In the genomic region with DNA sequence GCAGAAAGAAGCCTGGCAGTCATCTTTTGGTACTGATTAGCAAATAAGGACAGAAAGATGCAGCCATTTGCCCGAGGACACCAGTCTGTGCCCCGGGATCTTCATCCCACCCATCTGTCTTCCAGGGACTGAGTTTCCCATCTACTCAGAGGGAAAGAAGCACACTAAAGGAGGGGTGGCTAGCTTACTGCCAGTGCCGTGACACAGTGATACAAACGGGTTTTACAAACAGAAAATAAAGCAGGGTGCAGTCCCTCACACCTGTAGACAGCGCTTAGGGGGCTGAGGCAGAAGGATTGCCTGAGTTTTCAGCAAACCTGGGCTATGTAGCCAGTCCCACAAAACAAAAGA, we compare ENCODE assay signal across 7 mouse cellular contexts. TPM values are rescaled to one million over a fixed set of nuclear protein-coding genes. Genes with fewer than 3 reads are reported as not detected.
DNase-seq lines count a peak whose midpoint lies in the region; ATAC-seq lines count a peak whose summit lies in the region.

No protein-coding gene starts in this region.

- H3K36me3 ChIP-seq in megakaryocyte, embryonic 14.5 days (replicated peaks; ENCODE audit: low read length): peaks cover 25% of the 10 kb centered on the region
- peaks cover 24% of the 10 kb centered on the region for H3K36me3 ChIP-seq in forebrain, embryonic 13.5 days (ENCODE audit: poor library complexity, severe bottlenecking)
- H3K36me3 ChIP-seq in liver, embryonic 12.5 days: peaks cover 25% of the 10 kb centered on the region

- H3K4me3 ChIP-seq in megakaryocyte, embryonic 14.5 days (replicated peaks): peak overlapping the region; percentile 99
- peak overlapping the region; percentile 66 for H3K4me3 ChIP-seq in forebrain, embryonic 13.5 days
- H3K4me3 ChIP-seq in liver, embryonic 12.5 days: peak overlapping the region; percentile 86

- ATAC-seq in megakaryocyte, adult 5-6 weeks (ENCODE audit: poor library complexity, severe bottlenecking): no peak; the same call in 1 of the 2 replicates
- ATAC-seq in forebrain, embryonic 13.5 days: peak; percentile 34; the same call in 1 of the 2 replicates
- ATAC-seq in liver, embryonic 12.5 days: peak; percentile 20; the same call in 1 of the 2 replicates

- intact Hi-C loops in left cerebral cortex, postnatal 25 days (cut with DNase I): loop anchor here (10.0 kb wide), 1 partner anchor 409 kb away; no protein-coding TSS in a partner anchor

- H3K9ac ChIP-seq in forebrain, embryonic 13.5 days: 0 out of 2 replicates have a peak overlapping the region, but pooled peaks have one; percentile 26
- peak overlapping the region; percentile 59 for H3K9ac ChIP-seq in liver, embryonic 12.5 days

- H3K4me2 ChIP-seq in forebrain, embryonic 13.5 days: peak overlapping the region; percentile 93
- peak overlapping the region; percentile 96 for H3K4me2 ChIP-seq in liver, embryonic 12.5 days

- no peak for DNase-seq in adrenal gland, adult 18-20 months (ENCODE audit: low spot score in 2 of 2)
- DNase-seq in left cerebral cortex, postnatal 25 days (ENCODE audit: low spot score in 2 of 2): no peak
- no peak for DNase-seq in frontal cortex, postnatal 25 days (ENCODE audit: low spot score in 2 of 2)

- 7% methylated on average over 5 of the region's 5 CpGs for WGBS in forebrain, embryonic 13.5 days
- 9% methylated on average over 5 of the region's 5 CpGs for WGBS in liver, embryonic 12.5 days (ENCODE audit: insufficient replicate concordance)

- no peaks in the 10 kb centered on the region for H3K9me3 ChIP-seq in megakaryocyte, embryonic 14.5 days
- no peaks in the 10 kb centered on the region for H3K9me3 ChIP-seq in forebrain, embryonic 13.5 days (replicated peaks)
- H3K9me3 ChIP-seq in liver, embryonic 12.5 days (replicated peaks): no peaks in the 10 kb centered on the region

- no peak overlapping the region for H3K27ac ChIP-seq in forebrain, embryonic 13.5 days
- H3K27ac ChIP-seq in liver, embryonic 12.5 days: peak overlapping the region; percentile 66

- peaks cover 54% of the 10 kb centered on the region for H3K4me1 ChIP-seq in megakaryocyte, embryonic 14.5 days
- peaks cover 14% of the 10 kb centered on the region for H3K4me1 ChIP-seq in forebrain, embryonic 13.5 days
- peaks cover 39% of the 10 kb centered on the region for H3K4me1 ChIP-seq in liver, embryonic 12.5 days

- H3K27me3 ChIP-seq in megakaryocyte, embryonic 14.5 days (replicated peaks): peaks cover 7% of the 10 kb centered on the region
- 0 out of 2 replicates have a peak, but pooled peaks cover 4% of the 10 kb centered on the region for H3K27me3 ChIP-seq in forebrain, embryonic 13.5 days
- H3K27me3 ChIP-seq in liver, embryonic 12.5 days (replicated peaks): peaks cover 10% of the 10 kb centered on the region; the same call in 1 of the 2 replicates

RNA-seq across cellular contexts. Expression of gene Cox19, which starts 5.9 kb away (rescaled TPM):
- 51.4 and 67.9 TPM in 2 replicates for polyA plus RNA-seq in megakaryocyte, embryonic 14.5 days (2012; ENCODE audit: insufficient read depth, low replicate concordance)
- 35.6 and 42.6 TPM in 2 replicates for total RNA-seq in megakaryocyte, adult 5-6 weeks (2015)
- 20.0 and 24.6 TPM in 2 replicates for total RNA-seq in megakaryocyte, adult 5-6 weeks (2017)
- polyA plus RNA-seq in forebrain, embryonic 13.5 days (2015; fragmentation: Nextera tagmentation; extraction: Ambion mirVana): 111 and 117 TPM in 2 replicates
- polyA plus RNA-seq in liver, embryonic 12.5 days (2016; fragmentation: Nextera tagmentation; extraction: Ambion mirVana): 72.3 and 73.8 TPM in 2 replicates
- total RNA-seq in adrenal gland, adult 18-20 months (2021): 100 to 1,000 TPM in 1 of 2 experiments, 10 to 100 TPM in 1; 75.7 to 130 TPM
- 10 to 100 TPM; 65.6 to 70.7 TPM for total RNA-seq in left cerebral cortex, postnatal 25 days (2021)

RNA-seq across cellular contexts. Expression of gene Cyp2w1, which starts 7.1 kb away (rescaled TPM):
- polyA plus RNA-seq in megakaryocyte, embryonic 14.5 days (2012; ENCODE audit: insufficient read depth, low replicate concordance): not detected in 2 replicates
- not detected in 2 replicates for total RNA-seq in megakaryocyte, adult 5-6 weeks (2015)
- total RNA-seq in megakaryocyte, adult 5-6 weeks (2017): not detected in 2 replicates
- not detected in 2 replicates for polyA plus RNA-seq in forebrain, embryonic 13.5 days (2015; fragmentation: Nextera tagmentation; extraction: Ambion mirVana)
- not detected in 2 replicates for polyA plus RNA-seq in liver, embryonic 12.5 days (2016; fragmentation: Nextera tagmentation; extraction: Ambion mirVana)
- total RNA-seq in adrenal gland, adult 18-20 months (2021): not detected
- not detected for total RNA-seq in left cerebral cortex, postnatal 25 days (2021)

RNA-seq across cellular contexts. Expression of gene Adap1, which starts 19.9 kb away (rescaled TPM):
- 25.6 and 59.2 TPM in 2 replicates for polyA plus RNA-seq in megakaryocyte, embryonic 14.5 days (2012; ENCODE audit: insufficient read depth, low replicate concordance)
- total RNA-seq in megakaryocyte, adult 5-6 weeks (2015): 42.5 and 43.9 TPM in 2 replicates
- total RNA-seq in megakaryocyte, adult 5-6 weeks (2017): 56.9 and 61.1 TPM in 2 replicates
- 3.8 and 7.0 TPM in 2 replicates for polyA plus RNA-seq in forebrain, embryonic 13.5 days (2015; fragmentation: Nextera tagmentation; extraction: Ambion mirVana)
- 6.7 and 7.3 TPM in 2 replicates for polyA plus RNA-seq in liver, embryonic 12.5 days (2016; fragmentation: Nextera tagmentation; extraction: Ambion mirVana)
- 10 to 100 TPM in 1 of 2 experiments, 1 to 10 TPM in 1; 4.5 to 11.6 TPM for total RNA-seq in adrenal gland, adult 18-20 months (2021)
- total RNA-seq in left cerebral cortex, postnatal 25 days (2021): 100 to 1,000 TPM; 295 to 315 TPM

RNA-seq across cellular contexts. Expression of gene Gpr146, which starts 32.2 kb away (rescaled TPM):
- 54.8 and 69.9 TPM in 2 replicates for polyA plus RNA-seq in megakaryocyte, embryonic 14.5 days (2012; ENCODE audit: insufficient read depth, low replicate concordance)
- 9.8 and 13.1 TPM in 2 replicates for total RNA-seq in megakaryocyte, adult 5-6 weeks (2015)
- total RNA-seq in megakaryocyte, adult 5-6 weeks (2017): 9.6 and 14.8 TPM in 2 replicates
- polyA plus RNA-seq in forebrain, embryonic 13.5 days (2015; fragmentation: Nextera tagmentation; extraction: Ambion mirVana): 0.93 and 0.97 TPM in 2 replicates
- polyA plus RNA-seq in liver, embryonic 12.5 days (2016; fragmentation: Nextera tagmentation; extraction: Ambion mirVana): 18.3 and 19.3 TPM in 2 replicates
- total RNA-seq in adrenal gland, adult 18-20 months (2021): 10 to 100 TPM; 11.0 to 23.9 TPM
- total RNA-seq in left cerebral cortex, postnatal 25 days (2021): 10 to 100 TPM; 12.0 to 13.5 TPM

RNA-seq across cellular contexts. Expression of gene C130050O18Rik, which starts 59.7 kb away (rescaled TPM):
- 1.8 TPM in 1 of 2 replicates, not detected in the other for polyA plus RNA-seq in megakaryocyte, embryonic 14.5 days (2012; ENCODE audit: insufficient read depth, low replicate concordance)
- total RNA-seq in megakaryocyte, adult 5-6 weeks (2015): 18.3 and 19.9 TPM in 2 replicates
- 16.6 and 19.7 TPM in 2 replicates for total RNA-seq in megakaryocyte, adult 5-6 weeks (2017)
- 0.11 and 0.18 TPM in 2 replicates for polyA plus RNA-seq in forebrain, embryonic 13.5 days (2015; fragmentation: Nextera tagmentation; extraction: Ambion mirVana)
- polyA plus RNA-seq in liver, embryonic 12.5 days (2016; fragmentation: Nextera tagmentation; extraction: Ambion mirVana): 0.72 and 0.75 TPM in 2 replicates
- total RNA-seq in adrenal gland, adult 18-20 months (2021): under 1 TPM; 0.53 to 0.93 TPM
- under 1 TPM; 0.30 to 0.34 TPM for total RNA-seq in left cerebral cortex, postnatal 25 days (2021)

Comparison
In these comparisons a context has a peak if more than half of its experiments do, and no peak if none do; other contexts are left out.
1. RNA of gene Adap1, which starts 19.9 kb away (total RNA-seq): 295 to 315 TPM in left cerebral cortex, postnatal 25 days; 42.5 to 61.1 TPM in megakaryocyte, adult 5-6 weeks and 4.5 to 11.6 TPM in adrenal gland, adult 18-20 months; every median in the first group is over 4 times any median in the second.
2. Peak in every context shown above with its lines, with median percentiles within 50 percentile points of each other: H3K4me3 ChIP-seq.